Mouse (Mus musculus) neural tube, embryonic 15.5 days (tissue): ENCODE measurements around the gene Rmi1. TPM values are rescaled to one million over a fixed set of nuclear protein-coding genes. Genes with fewer than 3 reads are reported as not detected.
"Not testable (repeated sequence)": the region's sequence is repeated elsewhere in the genome, so short reads cannot be mapped to it uniquely, and the experiment has no call there.

Source experiments
- ATAC-seq: fragments of 200-750 bp; cut with Nextera tagmentation; 2 replicates; pipeline ENCODE4 v1.8.0; 2017; ENCODE audit warnings: mild to moderate bottlenecking, moderate TSS enrichment, moderate library complexity; ENCODE audit not compliant: low FRiP score
- H3K27ac ChIP-seq: fragments of 300-500 bp; sonication (generic); replicated peaks from 2 replicates; pipeline ENCODE4 v1.5.1; 2015; ENCODE audit warnings: mild to moderate bottlenecking, inconsistent platforms
- H3K27me3 ChIP-seq: fragments of 300-500 bp; sonication (generic); replicated peaks from 2 replicates; pipeline ENCODE4 v1.6.1; 2015; ENCODE audit warnings: inconsistent platforms
- H3K36me3 ChIP-seq: fragments of 300-500 bp; sonication (generic); 2 replicates; pipeline ENCODE4 v1.6.1; 2015; ENCODE audit warnings: inconsistent platforms
- H3K4me1 ChIP-seq: fragments of 300-500 bp; sonication (generic); 2 replicates; pipeline ENCODE4 v1.6.1; 2015; ENCODE audit warnings: inconsistent platforms
- H3K4me2 ChIP-seq: fragments of 300-500 bp; sonication (generic); 2 replicates; pipeline ENCODE4 v1.6.1; 2015; ENCODE audit warnings: inconsistent platforms, mild to moderate bottlenecking, moderate library complexity
- H3K4me3 ChIP-seq: fragments of 300-500 bp; sonication (generic); replicated peaks from 2 replicates; pipeline ENCODE4 v1.5.1; 2015; ENCODE audit warnings: mild to moderate bottlenecking, inconsistent platforms
- H3K9ac ChIP-seq: fragments of 300-500 bp; sonication (generic); replicated peaks from 2 replicates; pipeline ENCODE4 v1.6.1; 2015; ENCODE audit warnings: mild to moderate bottlenecking, inconsistent platforms
- H3K9me3 ChIP-seq: fragments of 300-500 bp; sonication (generic); replicated peaks from 2 replicates; pipeline ENCODE4 v1.6.1; 2016; ENCODE audit warnings: inconsistent platforms
- WGBS: fragments of 180-500 bp; shearing (Covaris S2); methylation state at CpG from one replicate; pipeline ENCODE4 v1.1.7; 2015; ENCODE audit warnings: mixed read lengths; 5-methylcytosine and 5-hydroxymethylcytosine counted together
- microRNA counts: library from miRNA; unstranded; fragments of <30 nt; microRNA quantifications from one replicate; lab custom pipeline; 2016
- microRNA-seq: library from miRNA; unstranded; fragments of <30 nt; microRNA quantifications from one replicate; pipeline ENCODE4, GENCODE M21; 2017
- polyA plus RNA-seq: library from polyadenylated mRNA; unstranded; fragments of >200 nt; fragmentation: Nextera tagmentation; extraction: Ambion mirVana; gene quantifications from 2 replicates; pipeline ENCODE4 v1.2.1, GENCODE M21; 2015

The Rmi1 gene
- polyA plus RNA-seq, 1 experiment from 2014 or later = 23.9 TPM

- Histone ChIP-seq H3K4me3 (no peak overlapping the region), H3K9ac (no peak overlapping the region), H3K27ac (no peak overlapping the region), H3K36me3 (no peaks in the 10 kb centered on the region), H3K4me1 (peaks cover 4% of the 10 kb centered on the region; the same call in 1 of the 2 replicates), H3K9me3 (no peaks in the 10 kb centered on the region), H3K4me2 (no peak overlapping the region), H3K27me3 (no peaks in the 10 kb centered on the region)
- no peak for ATAC-seq
- 80% methylated on average over 2 of the region's 2 CpGs for WGBS
These were observed 44.5 kb downstream of the Rmi1 start for GRCm38 (mm10) chr13:58446541-58446940.

- Histone ChIP-seq H3K36me3 (no peaks in the 10 kb centered on the region), H3K4me2 (no peak overlapping the region), H3K4me1 (peaks cover 10% of the 10 kb centered on the region; the same call in 1 of the 2 replicates), H3K9me3 (no peaks in the 10 kb centered on the region), H3K27me3 (peaks cover 15% of the 10 kb centered on the region), H3K27ac (no peak overlapping the region), H3K4me3 (no peak overlapping the region), H3K9ac (no peak overlapping the region)
- 59% methylated on average over 22 of the region's 22 CpGs for WGBS
- no peak for ATAC-seq
These were observed 48.6 kb downstream of the Rmi1 start for GRCm38 (mm10) chr13:58450459-58451182.

- ATAC-seq = no peak
- Histone ChIP-seq H3K27me3 (peaks cover 15% of the 10 kb centered on the region), H3K4me1 (peaks cover 13% of the 10 kb centered on the region; the same call in 1 of the 2 replicates), H3K9ac (no peak overlapping the region), H3K4me3 (no peak overlapping the region), H3K36me3 (no peaks in the 10 kb centered on the region), H3K4me2 (no peak overlapping the region), H3K27ac (no peak overlapping the region), H3K9me3 (no peaks in the 10 kb centered on the region)
- 75% methylated on average over 4 of the region's 4 CpGs for WGBS
These were observed 50.2 kb downstream of the Rmi1 start for GRCm38 (mm10) chr13:58452246-58452645.

GRCm38 (mm10) chr13:58452651-58453413 is 50.8 kb downstream of the Rmi1 start:
- H3K9me3 ChIP-seq = no peaks in the 10 kb centered on the region
- no peak for ATAC-seq
- H3K27me3 ChIP-seq = peaks cover 15% of the 10 kb centered on the region
- H3K4me3 ChIP-seq = peak overlapping the region; percentile 15; the same call in 1 of the 2 replicates
- peak overlapping the region; percentile 45 for H3K4me2 ChIP-seq
- no peak overlapping the region for H3K27ac ChIP-seq
- H3K36me3 ChIP-seq = no peaks in the 10 kb centered on the region
- H3K4me1 ChIP-seq = peaks cover 13% of the 10 kb centered on the region; the same call in 1 of the 2 replicates
- no peak overlapping the region for H3K9ac ChIP-seq
- 16% methylated on average over 32 of the region's 32 CpGs for WGBS

GRCm38 (mm10) chr13:58453541-58453940 is 51.5 kb downstream of the Rmi1 start:
- Histone ChIP-seq H3K36me3 (no peaks in the 10 kb centered on the region), H3K9me3 (no peaks in the 10 kb centered on the region), H3K27me3 (peaks cover 15% of the 10 kb centered on the region), H3K4me2 (peak overlapping the region; percentile 45; the same call in 1 of the 2 replicates), H3K4me1 (peaks cover 13% of the 10 kb centered on the region; the same call in 1 of the 2 replicates), H3K9ac (no peak overlapping the region), H3K4me3 (no peak overlapping the region), H3K27ac (no peak overlapping the region)
- ATAC-seq = no peak
- WGBS = 30% methylated on average over 10 of the region's 10 CpGs

GRCm38 (mm10) chr13:58456547-58456946 is 54.5 kb downstream of the Rmi1 start:
- Histone ChIP-seq H3K4me1 (peaks cover 9% of the 10 kb centered on the region; the same call in 1 of the 2 replicates), H3K27ac (no peak overlapping the region), H3K4me3 (no peak overlapping the region), H3K9ac (no peak overlapping the region), H3K36me3 (no peaks in the 10 kb centered on the region), H3K27me3 (peaks cover 15% of the 10 kb centered on the region), H3K9me3 (no peaks in the 10 kb centered on the region), H3K4me2 (no peak overlapping the region)
- no peak for ATAC-seq
- WGBS = 32% methylated on average over 10 of the region's 10 CpGs

- not testable (repeated sequence) for H3K9ac ChIP-seq, H3K27ac ChIP-seq, H3K36me3 ChIP-seq, ATAC-seq, H3K4me3 ChIP-seq, H3K27me3 ChIP-seq, H3K4me2 ChIP-seq, H3K9me3 ChIP-seq, H3K4me1 ChIP-seq
- WGBS = 92% methylated on average over 6 of the region's 6 CpGs
These were observed 56.8 kb downstream of the Rmi1 start for GRCm38 (mm10) chr13:58458811-58459210.

MicroRNA genes within 50 kb of the gene (microRNA counts, 519-probe panel; counts per million panel counts)
- microRNA mmu-miR-7a (lab: Ali Mortazavi, UCI) = 3,103 counts per million, percentile 75 among the panel's probes with 10 or more counts

Small RNA genes within 50 kb of the gene (microRNA-seq; reads per million reads assigned to microRNA genes)
- gene Mir7-1 = 231 reads per million, percentile 65 among the genes with 10 or more reads in this experiment

Other genes starting within 250 kb of the Rmi1 start
- gene Idnk, start 244.6 kb upstream of the Rmi1 start, polyA plus RNA-seq = 64.6 TPM in 2 replicates
- gene Ubqln1, start 186.6 kb upstream of the Rmi1 start, polyA plus RNA-seq = 137 and 144 TPM in 2 replicates
- 24.2 and 37.1 TPM in 2 replicates for gene Gkap1, start 126.5 kb upstream of the Rmi1 start, polyA plus RNA-seq
- 1.3 and 2.0 TPM in 2 replicates for gene Kif27, start 43.1 kb upstream of the Rmi1 start, polyA plus RNA-seq
- 23.4 and 24.1 TPM in 2 replicates for gene 2210016F16Rik, start 17.0 kb upstream of the Rmi1 start, polyA plus RNA-seq
- 1,138 and 1,207 TPM in 2 replicates for gene Hnrnpk, start 1.1 kb downstream of the Rmi1 start, polyA plus RNA-seq
- gene Slc28a3, start 208.6 kb downstream of the Rmi1 start, polyA plus RNA-seq = 0.10 TPM in 1 of 2 replicates, not detected in the other